Mouse (Mus musculus) limb, embryonic 10.5 days (tissue): Measurements from ENCODE around the gene Foxn1. TPM values are rescaled to one million over a fixed set of nuclear protein-coding genes. Genes with fewer than 3 reads are reported as not detected.
A peak's percentile ranks its signal among the peaks of the same experiment; 100 is the strongest.

Experiments used
- DNase-seq: peaks from one replicate; pipeline ENCODE4 v3.0.0-alpha.2; 2017; ENCODE audit warnings: low spot score
- H3K27ac ChIP-seq: fragments of 300-500 bp; sonication (generic); 2 replicates; pipeline ENCODE4 v1.5.1; 2016; ENCODE audit warnings: mild to moderate bottlenecking
- H3K27me3 ChIP-seq: fragments of 300-500 bp; sonication (generic); 2 replicates; pipeline ENCODE4 v1.6.1; 2016; ENCODE audit warnings: low read depth, mild to moderate bottlenecking; ENCODE audit not compliant: poor library complexity, severe bottlenecking
- H3K36me3 ChIP-seq: fragments of 300-500 bp; sonication (generic); 2 replicates; pipeline ENCODE4 v1.6.1; 2016; ENCODE audit warnings: mild to moderate bottlenecking, moderate library complexity
- H3K4me1 ChIP-seq: fragments of 300-500 bp; sonication (generic); 2 replicates; pipeline ENCODE4 v1.6.1; 2016
- H3K4me3 ChIP-seq: fragments of 300-500 bp; sonication (generic); 2 replicates; pipeline ENCODE4 v1.5.1; 2016; ENCODE audit warnings: mild to moderate bottlenecking, moderate library complexity
- H3K9me3 ChIP-seq: fragments of 300-500 bp; sonication (generic); replicated peaks from 2 replicates; pipeline ENCODE4 v1.6.1; 2016; ENCODE audit warnings: mild to moderate bottlenecking
- WGBS: fragments of 180-500 bp; shearing (Covaris S2); methylation state at CpG from one replicate; pipeline ENCODE4 v1.1.7; 2016; 5-methylcytosine and 5-hydroxymethylcytosine counted together
- polyA plus RNA-seq: library from polyadenylated mRNA; unstranded; fragments of >200 nt; fragmentation: Nextera tagmentation; extraction: Ambion mirVana; gene quantifications from 2 replicates; pipeline ENCODE4 v1.2.1, GENCODE M21; 2016

Gene Foxn1
- polyA plus RNA-seq, 1 experiment from 2014 or later, result not detected

- peaks cover 49% of the 10 kb centered on the region for H3K36me3 ChIP-seq
- H3K27me3 ChIP-seq, result no peaks in the 10 kb centered on the region
- peak overlapping the region; percentile 94 for H3K4me3 ChIP-seq
- peaks cover 12% of the 10 kb centered on the region for H3K4me1 ChIP-seq
- H3K27ac ChIP-seq, result peak overlapping the region; percentile 89
- no peaks in the 10 kb centered on the region for H3K9me3 ChIP-seq
- WGBS, result 2% methylated on average over 41 of the region's 41 CpGs
- DNase-seq, result no peak
Observed at GRCm38 (mm10) chr11:78328512-78329056, 57.8 kb downstream of the Foxn1 start.

- no peaks in the 10 kb centered on the region for H3K27me3 ChIP-seq
- peak within 1 kb of the TSS; percentile 89 for H3K27ac ChIP-seq
- 16% methylated on average over 37 of the region's 37 CpGs for WGBS
- peaks cover 19% of the 10 kb centered on the region for H3K4me1 ChIP-seq
- H3K36me3 ChIP-seq, result peaks cover 47% of the 10 kb centered on the region
- H3K9me3 ChIP-seq, result no peaks in the 10 kb centered on the region
- DNase-seq, result peak; percentile 96
- peak within 1 kb of the TSS; percentile 94 for H3K4me3 ChIP-seq
Observed at GRCm38 (mm10) chr11:78327634-78328511, 58.5 kb downstream of the Foxn1 start, which contains the start of gene Pigs. Gene Pigs (plus strand): TSS chr11:78328415.

GRCm38 (mm10) chr11:78327215-78327614 lies 59.1 kb downstream of the Foxn1 start:
- Histone ChIP-seq H3K36me3 (peaks cover 47% of the 10 kb centered on the region), H3K27ac (no peak overlapping the region), H3K27me3 (no peaks in the 10 kb centered on the region), H3K4me3 (no peak overlapping the region), H3K9me3 (no peaks in the 10 kb centered on the region), H3K4me1 (peaks cover 25% of the 10 kb centered on the region)
- no peak for DNase-seq
- WGBS, result 96% methylated on average over 4 of the region's 4 CpGs

DNA sequence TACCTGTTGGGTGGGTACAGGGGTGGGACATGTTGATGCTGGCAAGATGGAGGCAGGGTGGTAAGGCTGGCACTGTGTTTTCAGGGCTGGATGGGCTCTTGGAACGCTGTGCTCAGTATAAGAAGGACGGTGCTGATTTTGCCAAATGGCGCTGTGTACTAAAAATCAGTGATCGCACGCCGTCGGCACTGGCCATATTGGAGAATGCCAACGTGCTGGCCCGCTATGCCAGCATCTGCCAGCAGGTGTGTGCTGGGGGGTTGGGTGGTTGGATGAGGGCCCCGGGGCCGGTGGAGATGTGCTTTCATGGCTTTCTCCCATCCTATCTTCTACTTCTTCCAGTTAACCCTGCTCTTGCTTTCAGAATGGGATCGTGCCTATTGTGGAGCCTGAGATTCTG lies 61.4 kb downstream of the Foxn1 start:
- Histone ChIP-seq H3K27me3 (no peaks in the 10 kb centered on the region), H3K36me3 (peaks cover 61% of the 10 kb centered on the region), H3K27ac (no peak overlapping the region), H3K4me1 (peaks cover 28% of the 10 kb centered on the region), H3K4me3 (no peak overlapping the region), H3K9me3 (no peaks in the 10 kb centered on the region)
- no peak for DNase-seq
- WGBS, result 95% methylated on average over 12 of the region's 12 CpGs

DNA sequence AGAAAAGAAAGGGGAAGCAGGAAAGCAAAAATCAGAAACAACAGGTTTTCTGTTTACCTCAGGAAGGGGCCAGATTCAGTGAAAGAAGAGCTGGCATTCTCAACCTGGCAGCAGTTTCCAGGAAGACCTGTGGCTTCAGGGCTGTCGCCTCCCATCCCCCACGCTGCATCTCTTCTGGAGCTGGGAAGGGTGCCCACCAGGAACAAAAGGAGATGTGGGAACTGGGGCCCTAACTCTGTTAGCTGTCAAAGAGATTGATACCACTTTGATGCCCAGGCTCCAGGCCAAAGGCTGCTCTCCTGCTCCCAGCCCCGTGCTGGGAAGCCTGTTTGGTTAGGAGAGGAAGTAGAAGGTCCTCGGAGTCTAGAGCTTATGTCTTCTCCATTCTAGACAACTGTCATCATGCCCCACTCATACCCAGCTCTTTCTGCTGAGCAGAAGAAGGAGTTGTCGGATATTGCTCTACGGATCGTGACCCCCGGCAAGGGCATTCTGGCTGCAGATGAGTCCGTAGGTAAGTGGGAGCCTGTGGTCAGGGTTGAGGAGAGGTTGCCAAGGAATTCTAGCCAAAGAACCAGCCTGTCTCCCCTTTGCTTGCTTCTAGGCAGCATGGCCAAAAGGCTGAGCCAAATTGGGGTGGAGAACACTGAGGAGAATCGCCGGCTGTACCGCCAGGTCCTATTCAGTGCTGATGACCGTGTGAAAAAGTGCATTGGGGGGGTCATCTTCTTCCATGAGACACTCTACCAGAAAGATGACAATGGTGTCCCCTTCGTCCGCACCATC lies 62.2 kb downstream of the Foxn1 start:
- Histone ChIP-seq H3K27ac (no peak overlapping the region), H3K4me1 (peaks cover 24% of the 10 kb centered on the region), H3K4me3 (no peak overlapping the region), H3K36me3 (peaks cover 68% of the 10 kb centered on the region), H3K27me3 (no peaks in the 10 kb centered on the region), H3K9me3 (no peaks in the 10 kb centered on the region)
- 81% methylated on average over 15 of the region's 15 CpGs for WGBS
- DNase-seq, result no peak

DNA sequence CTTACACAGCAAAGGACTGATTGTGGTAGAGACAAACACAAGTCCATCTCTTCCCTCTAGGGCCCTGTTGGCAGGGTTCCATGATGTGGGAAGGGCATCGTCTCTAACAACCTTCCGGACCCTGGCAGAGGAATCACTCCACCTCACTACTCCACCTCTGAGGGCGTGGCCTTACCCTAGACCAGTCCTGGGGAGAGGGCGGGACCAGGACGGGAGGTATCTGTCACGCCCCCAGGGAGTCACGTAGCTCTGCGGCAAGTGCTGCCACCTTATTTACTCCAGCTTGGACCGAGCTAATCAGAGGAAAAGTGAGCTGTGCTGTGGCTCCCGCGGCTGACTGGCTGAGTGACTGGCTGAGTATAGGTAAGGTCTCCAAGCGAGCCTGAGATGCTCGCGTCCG lies 63.5 kb downstream of the Foxn1 start, which contains the start of gene Aldoc:
Gene Aldoc, plus strand, starts transcription at position 109 of the 400 bp plus-strand sequence.
- WGBS, result 2% methylated on average over 15 of the region's 15 CpGs
- Histone ChIP-seq H3K4me3 (peak within 1 kb of the TSS; percentile 19), H3K36me3 (peaks cover 82% of the 10 kb centered on the region), H3K9me3 (no peaks in the 10 kb centered on the region), H3K27ac (peak within 1 kb of the TSS; percentile 28; the same call in 1 of the 2 replicates), H3K27me3 (no peaks in the 10 kb centered on the region), H3K4me1 (peaks cover 16% of the 10 kb centered on the region)
- DNase-seq, result peak; percentile 71

GRCm38 (mm10) chr11:78322076-78322831 lies 64.1 kb downstream of the Foxn1 start:
- H3K4me3 ChIP-seq, result peak overlapping the region; percentile 19
- no peak for DNase-seq
- H3K36me3 ChIP-seq, result peaks cover 88% of the 10 kb centered on the region
- no peaks in the 10 kb centered on the region for H3K27me3 ChIP-seq
- WGBS, result 92% methylated on average over 2 of the region's 2 CpGs
- no peak overlapping the region; the same call in 1 of the 2 replicates for H3K27ac ChIP-seq
- H3K4me1 ChIP-seq, result peaks cover 16% of the 10 kb centered on the region
- H3K9me3 ChIP-seq, result no peaks in the 10 kb centered on the region

DNA sequence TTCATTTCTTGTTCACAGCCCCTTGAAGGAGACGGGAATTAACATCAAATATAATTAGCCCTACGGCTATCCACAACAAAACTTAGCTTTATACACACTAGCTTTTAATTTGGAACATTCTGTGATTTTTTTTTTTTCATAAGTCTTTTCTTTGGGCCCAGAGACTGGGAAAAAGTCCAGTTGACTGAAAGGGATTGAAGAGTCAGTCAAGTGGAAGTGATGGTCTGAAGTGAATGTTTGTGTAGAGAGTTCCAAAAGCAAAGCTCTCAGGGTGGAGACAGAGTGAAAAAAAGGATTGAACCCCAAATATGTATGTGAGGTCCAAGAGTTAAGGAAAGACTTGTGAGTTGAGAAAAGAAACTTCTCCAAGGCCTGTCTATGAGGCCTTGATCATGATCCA lies 67.9 kb downstream of the Foxn1 start:
- Histone ChIP-seq H3K27ac (no peak overlapping the region), H3K9me3 (no peaks in the 10 kb centered on the region), H3K36me3 (peaks cover 98% of the 10 kb centered on the region), H3K4me3 (no peak overlapping the region), H3K4me1 (peaks cover 14% of the 10 kb centered on the region), H3K27me3 (no peaks in the 10 kb centered on the region)
- no peak for DNase-seq
- 89% methylated on average over 2 of the region's 2 CpGs for WGBS

- WGBS, result 98% methylated on average over 2 of the region's 2 CpGs
- H3K4me1 ChIP-seq, result no peaks in the 10 kb centered on the region
- no peaks in the 10 kb centered on the region for H3K27me3 ChIP-seq
- H3K4me3 ChIP-seq, result no peak overlapping the region
- H3K27ac ChIP-seq, result no peak overlapping the region
- DNase-seq, result no peak
- no peaks in the 10 kb centered on the region for H3K9me3 ChIP-seq
- H3K36me3 ChIP-seq, result peaks cover 98% of the 10 kb centered on the region
Observed at GRCm38 (mm10) chr11:78313662-78314061, 72.7 kb downstream of the Foxn1 start.

- Histone ChIP-seq H3K27ac (no peak overlapping the region), H3K36me3 (peaks cover 98% of the 10 kb centered on the region)
- WGBS, result 93% methylated on average over 8 of the region's 8 CpGs
Observed at GRCm38 (mm10) chr11:78310861-78311511, 75.4 kb downstream of the Foxn1 start.

More at GRCm38 (mm10) chr11:78310861-78311511, 75.4 kb downstream of the Foxn1 start:
- H3K9me3 ChIP-seq, result no peaks in the 10 kb centered on the region
- H3K27me3 ChIP-seq, result no peaks in the 10 kb centered on the region
- H3K4me1 ChIP-seq, result 0 out of 2 replicates have a peak, but pooled peaks cover 4% of the 10 kb centered on the region
- no peak overlapping the region for H3K4me3 ChIP-seq
- DNase-seq, result no peak
